8 mouse cellular contexts compared by ENCODE assay signal in genomic region chr11:75171186-75171865, GRCm38 (mm10). TPM values are rescaled to one million over a fixed set of nuclear protein-coding genes. Genes with fewer than 3 reads are reported as not detected.
A peak's percentile ranks its signal among the peaks of the same experiment; 100 is the strongest.
DNase-seq lines count a peak whose midpoint lies in the region; ATAC-seq and TF ChIP-seq lines count a peak whose summit lies in the region.

No protein-coding gene starts in this region.

- H3K4me3 ChIP-seq in testis, adult 2 months (ENCODE audit: control insufficient read depth, low read depth, low read length) = peak overlapping the region; percentile 76
- H3K4me3 ChIP-seq in limb, embryonic 12.5 days (replicated peaks) = peak overlapping the region; percentile 73

- TF ChIP-seq CTCF in testis, adult 2 months (IDR thresholded peaks at IDR 0.05; ENCODE audit: control insufficient read depth, insufficient read depth, insufficient replicate concordance, low read depth, low read length) = no peak

- peaks cover 21% of the 10 kb centered on the region for H3K4me1 ChIP-seq in testis, adult 2 months (ENCODE audit: control insufficient read depth, insufficient read depth, low read length)
- peaks cover 67% of the 10 kb centered on the region for H3K4me1 ChIP-seq in limb, embryonic 12.5 days (replicated peaks)

- TF ChIP-seq POLR2A in testis, adult 2 months (IDR thresholded peaks at IDR 0.05; ENCODE audit: control insufficient read depth, low read depth, low read length) = no peak

- no peaks in the 10 kb centered on the region for H3K36me3 ChIP-seq in testis, adult 2 months (ENCODE audit: control insufficient read depth, insufficient read depth, low read length)
- H3K36me3 ChIP-seq in limb, embryonic 12.5 days = peaks cover 11% of the 10 kb centered on the region; the same call in 1 of the 2 replicates

- H3K27ac ChIP-seq in testis, adult 2 months (ENCODE audit: control insufficient read depth, insufficient read depth, low read depth, low read length) = no peak overlapping the region
- H3K27ac ChIP-seq in limb, embryonic 12.5 days = no peak overlapping the region

- H3K4me2 ChIP-seq in limb, embryonic 12.5 days = peak overlapping the region; percentile 91

- no peak for ATAC-seq in limb, embryonic 12.5 days (ENCODE audit: insufficient number of reproducible peaks, insufficient read depth, low FRiP score, low TSS enrichment, low read depth)
- ATAC-seq in activated CD4-positive, CD25-positive, alpha-beta regulatory T cell, adult 4 months = no peak

- no peaks in the 10 kb centered on the region for H3K9me3 ChIP-seq in limb, embryonic 12.5 days

- H3K9ac ChIP-seq in limb, embryonic 12.5 days (replicated peaks) = no peak overlapping the region

- H3K27me3 ChIP-seq in testis, adult 2 months (ENCODE audit: control insufficient read depth, insufficient read depth, low read length) = peaks cover 2% of the 10 kb centered on the region
- peaks cover 81% of the 10 kb centered on the region for H3K27me3 ChIP-seq in limb, embryonic 12.5 days

- peak; percentile 16 for DNase-seq in gastrocnemius, postnatal 25 days
- no peak for DNase-seq in gastrocnemius, postnatal 10 days
- no peak for DNase-seq in testis, postnatal 14 days (ENCODE audit: low spot score)
- no peak for DNase-seq in adipocyte (ENCODE audit: low spot score)
- no peak for DNase-seq in ovary, postnatal 10 days (ENCODE audit: low spot score)

- WGBS in limb, embryonic 12.5 days = 10% methylated on average over 17 of the region's 17 CpGs

RNA-seq across cellular contexts. Expression of gene Hic1, which starts 2.0 kb away (rescaled TPM):
- 1 to 10 TPM; 5.7 to 5.9 TPM for total RNA-seq in gastrocnemius, postnatal 25 days (2021)
- 10 to 100 TPM; 21.1 to 27.1 TPM for total RNA-seq in gastrocnemius, postnatal 10 days (2021)
- polyA plus RNA-seq in testis, adult 2 months (2012; rRNA removed) = 1.3 and 1.7 TPM in 2 replicates
- polyA plus RNA-seq in limb, embryonic 12.5 days (2016; fragmentation: Nextera tagmentation; extraction: Ambion mirVana) = 30.3 and 35.5 TPM in 2 replicates
- under 1 TPM in 1 of 2 experiments, not detected in 1; 0.38 TPM for polyA plus RNA-seq in activated CD4-positive, CD25-positive, alpha-beta regulatory T cell, adult 4 months (2017; shearing (Covaris generic))

RNA-seq across cellular contexts. Expression of gene Ovca2, which starts 7.3 kb away (rescaled TPM):
- 1 to 10 TPM; 2.8 to 3.3 TPM for total RNA-seq in gastrocnemius, postnatal 25 days (2021)
- total RNA-seq in gastrocnemius, postnatal 10 days (2021) = 1 to 10 TPM; 4.7 to 5.1 TPM
- 9.1 and 10.2 TPM in 2 replicates for polyA plus RNA-seq in testis, adult 2 months (2012; rRNA removed)
- 29.6 and 31.0 TPM in 2 replicates for polyA plus RNA-seq in limb, embryonic 12.5 days (2016; fragmentation: Nextera tagmentation; extraction: Ambion mirVana)
- polyA plus RNA-seq in activated CD4-positive, CD25-positive, alpha-beta regulatory T cell, adult 4 months (2017; shearing (Covaris generic)) = 10 to 100 TPM; 28.4 to 32.8 TPM

RNA-seq across cellular contexts. Expression of gene Dph1, which starts 19.7 kb away (rescaled TPM):
- total RNA-seq in gastrocnemius, postnatal 25 days (2021) = 1 to 10 TPM; 5.6 to 5.8 TPM
- total RNA-seq in gastrocnemius, postnatal 10 days (2021) = 1 to 10 TPM; 8.3 to 8.4 TPM
- polyA plus RNA-seq in testis, adult 2 months (2012; rRNA removed) = 12.8 and 16.6 TPM in 2 replicates
- 24.0 and 25.5 TPM in 2 replicates for polyA plus RNA-seq in limb, embryonic 12.5 days (2016; fragmentation: Nextera tagmentation; extraction: Ambion mirVana)
- 1 to 10 TPM; 8.3 to 9.6 TPM for polyA plus RNA-seq in activated CD4-positive, CD25-positive, alpha-beta regulatory T cell, adult 4 months (2017; shearing (Covaris generic))

RNA-seq across cellular contexts. Expression of gene Rtn4rl1, which starts 22.3 kb away (rescaled TPM):
- total RNA-seq in gastrocnemius, postnatal 25 days (2021) = 1 to 10 TPM in 1 of 2 experiments, under 1 TPM in 1; 1.00 to 1.7 TPM
- total RNA-seq in gastrocnemius, postnatal 10 days (2021) = 1 to 10 TPM; 3.2 to 3.8 TPM
- polyA plus RNA-seq in testis, adult 2 months (2012; rRNA removed) = 3.1 and 3.3 TPM in 2 replicates
- 1.5 and 2.1 TPM in 2 replicates for polyA plus RNA-seq in limb, embryonic 12.5 days (2016; fragmentation: Nextera tagmentation; extraction: Ambion mirVana)
- polyA plus RNA-seq in activated CD4-positive, CD25-positive, alpha-beta regulatory T cell, adult 4 months (2017; shearing (Covaris generic)) = 1 to 10 TPM; 1.6 to 1.8 TPM

Comparison
In these comparisons a context has a peak if more than half of its experiments do, and no peak if none do; other contexts are left out.
1. RNA of gene Hic1, which starts 2.0 kb away (polyA plus RNA-seq): 30.3 to 35.5 TPM in limb, embryonic 12.5 days; 1.3 to 1.7 TPM in testis, adult 2 months and 0.38 TPM in activated CD4-positive, CD25-positive, alpha-beta regulatory T cell, adult 4 months; every median in the first group is over 10 times any median in the second.